Mouse (Mus musculus): ENCODE results near the gene Nprl3.

GRCm38 (mm10) chr11:32268952-32269351, 1.4 kb upstream of the Nprl3 start:
- no peak for TF ChIP-seq CTCF (IDR thresholded peaks at IDR 0.05; ENCODE audit: borderline replicate concordance, control insufficient read depth, extremely low read depth, insufficient read depth, low read length, poor library complexity)
- TF ChIP-seq POLR2A (IDR thresholded peaks at IDR 0.05; ENCODE audit: control insufficient read depth, extremely low read depth, insufficient read depth, low read length, poor library complexity): no peak

Measured in thymus, adult 2 months (tissue).